In the genomic region with DNA sequence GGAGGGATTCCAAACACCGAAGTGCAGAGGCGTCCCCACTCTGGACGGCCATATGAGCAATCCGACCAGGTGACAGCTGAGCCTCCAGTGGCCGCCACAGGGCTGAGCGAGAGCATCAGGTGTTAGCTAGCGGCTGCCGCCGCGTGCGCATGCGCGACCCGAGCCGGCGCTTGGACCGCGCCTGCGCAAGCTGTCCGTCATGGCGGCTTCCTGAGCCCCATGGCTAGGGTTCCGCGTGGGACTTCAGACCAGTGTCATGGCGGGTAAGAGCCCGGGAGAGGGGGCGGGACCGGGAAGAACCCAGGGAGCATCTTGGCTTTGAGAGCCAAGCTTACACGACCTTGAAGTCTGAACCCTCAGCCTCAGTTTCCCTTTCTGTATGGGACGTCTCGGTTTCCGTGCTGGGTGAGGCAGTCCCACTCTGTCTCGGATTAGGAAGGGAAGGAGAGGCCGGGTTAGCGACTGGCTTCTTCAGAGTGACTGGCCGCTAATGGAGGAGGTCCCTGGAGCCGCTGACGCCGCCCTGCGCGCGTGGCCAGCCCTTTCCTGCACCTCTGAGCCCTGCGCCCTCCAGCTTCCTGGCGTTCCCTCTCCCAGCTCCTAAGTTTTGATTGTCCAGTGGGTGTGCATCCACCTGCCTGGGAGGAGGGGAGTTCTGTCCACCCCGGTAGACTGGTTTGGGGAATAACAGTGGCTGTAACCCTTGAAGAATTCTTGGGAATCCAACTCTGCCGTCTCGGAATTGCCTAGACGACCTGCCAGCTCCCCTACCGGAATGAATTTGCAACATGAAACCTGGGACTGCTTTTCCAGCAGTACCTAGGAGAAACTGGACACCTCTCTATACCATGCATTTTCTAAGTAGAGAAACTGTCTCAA, we compare ENCODE assay signal across 7 mouse cellular contexts. TPM values are rescaled to one million over a fixed set of nuclear protein-coding genes. Genes with fewer than 3 reads are reported as not detected.
A peak's percentile ranks its signal among the peaks of the same experiment; 100 is the strongest.
DNase-seq lines count a peak whose midpoint lies in the region; ATAC-seq lines count a peak whose summit lies in the region.

A gene (plus strand): TSS at position 186 of the 879 bp plus-strand sequence.

- H3K9me3 ChIP-seq in embryonic facial prominence, embryonic 11.5 days (replicated peaks; ENCODE audit: control insufficient read depth, low read length), result no peaks in the 10 kb centered on the region
- no peaks in the 10 kb centered on the region for H3K9me3 ChIP-seq in limb, embryonic 10.5 days (replicated peaks)
- no peaks in the 10 kb centered on the region for H3K9me3 ChIP-seq in midbrain, embryonic 13.5 days

- WGBS in embryonic facial prominence, embryonic 11.5 days, result under 1% methylated on average over 48 of the region's 48 CpGs
- under 1% methylated on average over 48 of the region's 48 CpGs for WGBS in limb, embryonic 10.5 days
- WGBS in midbrain, embryonic 13.5 days, result under 1% methylated on average over 48 of the region's 48 CpGs

- peak within 1 kb of the TSS; percentile 72 for H3K4me3 ChIP-seq in embryonic facial prominence, embryonic 11.5 days (ENCODE audit: low read depth, low read length)
- peak within 1 kb of the TSS; percentile 82 for H3K4me3 ChIP-seq in limb, embryonic 10.5 days
- H3K4me3 ChIP-seq in midbrain, embryonic 13.5 days (replicated peaks), result peak within 1 kb of the TSS; percentile 83

- no peaks in the 10 kb centered on the region for H3K36me3 ChIP-seq in embryonic facial prominence, embryonic 11.5 days (replicated peaks; ENCODE audit: control insufficient read depth, insufficient read depth, low read depth, low read length)
- peaks cover 3% of the 10 kb centered on the region for H3K36me3 ChIP-seq in limb, embryonic 10.5 days
- H3K36me3 ChIP-seq in midbrain, embryonic 13.5 days, result peaks cover 7% of the 10 kb centered on the region; the same call in 1 of the 2 replicates

- H3K4me2 ChIP-seq in embryonic facial prominence, embryonic 11.5 days (ENCODE audit: low read depth, low read length), result peak within 1 kb of the TSS; percentile 76
- H3K4me2 ChIP-seq in midbrain, embryonic 13.5 days (replicated peaks), result peak within 1 kb of the TSS; percentile 82

- peak within 1 kb of the TSS; percentile 85 for H3K9ac ChIP-seq in embryonic facial prominence, embryonic 11.5 days (replicated peaks; ENCODE audit: low read length)
- peak within 1 kb of the TSS; percentile 86 for H3K9ac ChIP-seq in midbrain, embryonic 13.5 days (replicated peaks)

- peak within 1 kb of the TSS; percentile 79 for H3K27ac ChIP-seq in embryonic facial prominence, embryonic 11.5 days (replicated peaks; ENCODE audit: low read depth, low read length)
- H3K27ac ChIP-seq in limb, embryonic 10.5 days, result peak within 1 kb of the TSS; percentile 95
- H3K27ac ChIP-seq in midbrain, embryonic 13.5 days, result peak within 1 kb of the TSS; percentile 72

- no peaks in the 10 kb centered on the region; the same call in 1 of the 2 replicates for H3K4me1 ChIP-seq in embryonic facial prominence, embryonic 11.5 days (ENCODE audit: control insufficient read depth, insufficient read depth, low read length)
- H3K4me1 ChIP-seq in limb, embryonic 10.5 days, result peaks cover 11% of the 10 kb centered on the region; the same call in 1 of the 2 replicates
- peaks cover 13% of the 10 kb centered on the region for H3K4me1 ChIP-seq in midbrain, embryonic 13.5 days (replicated peaks)

- H3K27me3 ChIP-seq in embryonic facial prominence, embryonic 11.5 days (ENCODE audit: control insufficient read depth, insufficient read depth, low read length), result no peaks in the 10 kb centered on the region
- peaks cover 5% of the 10 kb centered on the region; the same call in 1 of the 2 replicates for H3K27me3 ChIP-seq in limb, embryonic 10.5 days (ENCODE audit: low read depth, poor library complexity, severe bottlenecking)
- peaks cover 5% of the 10 kb centered on the region; the same call in 1 of the 2 replicates for H3K27me3 ChIP-seq in midbrain, embryonic 13.5 days

- peak; percentile 97 for ATAC-seq in embryonic facial prominence, embryonic 11.5 days (replicated peaks; ENCODE audit: insufficient number of reproducible peaks, low FRiP score, low TSS enrichment, low read depth)
- ATAC-seq in granulocyte monocyte progenitor cell, adult 5-6 weeks (replicated peaks; ENCODE audit: poor library complexity, severe bottlenecking), result peak; percentile 89
- ATAC-seq in midbrain, embryonic 13.5 days, result peak; percentile 98

- DNase-seq in adrenal gland, postnatal 14 days, result peak; percentile 95
- DNase-seq in embryonic facial prominence, embryonic 11.5 days (ENCODE audit: low spot score), result peak; percentile 94
- peak; percentile 93 for DNase-seq in kidney, adult 11 months
- peak; percentile 93 for DNase-seq in limb, embryonic 10.5 days (ENCODE audit: low spot score)
- peak; percentile 83 for DNase-seq in spleen, adult 12 weeks (ENCODE audit: low spot score)

RNA-seq across cellular contexts. Expression of the gene that starts here (rescaled TPM):
- total RNA-seq in adrenal gland, postnatal 14 days (2021), result 18.8 and 21.0 TPM in 2 replicates
- polyA plus RNA-seq in embryonic facial prominence, embryonic 11.5 days (2014; fragmentation: Nextera tagmentation; extraction: Ambion mirVana), result 16.4 and 19.2 TPM in 2 replicates
- 23.8 and 25.0 TPM in 2 replicates for total RNA-seq in granulocyte monocyte progenitor cell, adult 5-6 weeks (2014; fragmentation: Nextera tagmentation)
- total RNA-seq in granulocyte monocyte progenitor cell, adult 5-6 weeks (2017), result 10.3 and 11.5 TPM in 2 replicates
- 18.2 and 22.5 TPM in 2 replicates for polyA plus RNA-seq in limb, embryonic 10.5 days (2016; fragmentation: Nextera tagmentation; extraction: Ambion mirVana)
- 31.4 and 33.5 TPM in 2 replicates for polyA plus RNA-seq in midbrain, embryonic 13.5 days (2015; fragmentation: Nextera tagmentation; extraction: Ambion mirVana)

Comparison
In these comparisons a context has a peak if more than half of its experiments do, and no peak if none do; other contexts are left out.
1. Peak in every context shown above with its lines: DNase-seq, ATAC-seq, H3K4me3 ChIP-seq and H3K27ac ChIP-seq.